41 mouse cellular contexts compared by ENCODE assay signal in the genomic region with DNA sequence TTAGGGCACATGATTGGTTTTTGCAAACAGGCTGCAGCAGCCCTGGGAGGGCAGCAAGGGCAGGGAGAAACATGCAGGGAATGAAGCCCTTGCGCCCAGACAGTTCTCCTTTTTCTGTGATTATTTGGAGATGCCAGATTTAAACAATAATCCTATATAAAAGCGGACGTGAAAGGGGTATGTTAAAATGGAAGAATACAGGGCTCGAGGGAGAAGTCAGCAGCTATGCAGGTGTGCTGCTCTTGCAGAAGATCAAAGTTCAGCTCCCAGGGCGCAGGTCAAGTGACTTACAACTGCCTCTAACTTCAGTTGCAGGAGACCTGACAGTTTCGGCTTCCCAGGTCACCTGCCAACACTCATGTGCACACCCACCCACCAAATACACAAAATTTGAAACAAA. TPM values are rescaled to one million over a fixed set of nuclear protein-coding genes. Genes with fewer than 3 reads are reported as not detected.
"Had no signal": no experiment of that assay in that cellular context is flagged by ENCODE, and none has a peak within 500 bp of the region (broad histone marks: within the 10 kb centered on the region; RNA-seq: fewer than 3 reads in every experiment).

No protein-coding gene starts in this region.

- H3K27me3 ChIP-seq: limb, embryonic 12.5 days; limb, embryonic 13.5 days; limb, embryonic 15.5 days; liver, embryonic 12.5 days; liver, embryonic 13.5 days; liver, embryonic 15.5 days; lung, embryonic 15.5 days; megakaryocyte, embryonic 14.5 days; midbrain, embryonic 12.5 days; midbrain, embryonic 13.5 days; midbrain, embryonic 15.5 days; neural tube, embryonic 12.5 days had no signal

- H3K4me3 ChIP-seq: limb, embryonic 10.5 days; limb, embryonic 12.5 days; limb, embryonic 13.5 days; limb, embryonic 15.5 days; liver, embryonic 12.5 days; liver, embryonic 13.5 days; liver, embryonic 15.5 days; lung, embryonic 15.5 days; megakaryocyte, embryonic 14.5 days; midbrain, embryonic 10.5 days; midbrain, embryonic 12.5 days; midbrain, embryonic 13.5 days; midbrain, embryonic 15.5 days; myocyte; neural tube, embryonic 12.5 days had no signal

- DNase-seq: liver; liver, embryonic 13.5 days; liver, postnatal 0 days; lung, adult 18-20 months; lung, adult 2 months; lung, embryonic 14.5 days; lung, postnatal 10 days; lung, postnatal 14 days; lung, postnatal 36 days; lung, postnatal 4 days; midbrain, embryonic 14.5 days had no signal

- H3K27ac ChIP-seq: limb, embryonic 10.5 days; limb, embryonic 12.5 days; limb, embryonic 13.5 days; limb, embryonic 15.5 days; liver, embryonic 12.5 days; liver, embryonic 13.5 days; liver, embryonic 14.5 days; liver, embryonic 15.5 days; lung, embryonic 15.5 days; macrophage; midbrain, embryonic 10.5 days; midbrain, embryonic 12.5 days; midbrain, embryonic 13.5 days; midbrain, embryonic 15.5 days; neural tube, embryonic 12.5 days had no signal

- H3K4me1 ChIP-seq: limb, embryonic 10.5 days; limb, embryonic 12.5 days; limb, embryonic 15.5 days; liver, embryonic 12.5 days; liver, embryonic 13.5 days; liver, embryonic 15.5 days; lung, embryonic 15.5 days; midbrain, embryonic 10.5 days; midbrain, embryonic 12.5 days; midbrain, embryonic 13.5 days; midbrain, embryonic 15.5 days; neural tube, embryonic 12.5 days had no signal

RNA-seq across cellular contexts. Expression of a gene that starts 48.2 kb away (rescaled TPM):
- total RNA-seq: left cerebral cortex, postnatal 10 days; left cerebral cortex, postnatal 14 days; left cerebral cortex, postnatal 25 days; left cerebral cortex, postnatal 36 days; liver, adult 2 months; megakaryocyte progenitor cell, adult 5-6 weeks; megakaryocyte, adult 5-6 weeks; megakaryocyte-erythroid progenitor cell, adult 5-6 weeks; midbrain, postnatal 0 days; monocyte, adult 5-6 weeks had no signal
- polyA plus RNA-seq: liver, adult 2 months; liver, embryonic 13.5 days; liver, embryonic 15.5 days; liver, embryonic 16.5 days; liver, postnatal 0 days; lung, adult 2 months; lung, embryonic 14.5 days; lung, embryonic 15.5 days; lung, embryonic 16.5 days; lung, postnatal 0 days; macrophage; midbrain, embryonic 13.5 days; midbrain, embryonic 14.5 days; midbrain, embryonic 15.5 days; midbrain, embryonic 16.5 days; midbrain, postnatal 0 days had no signal
